Mouse (Mus musculus): ENCODE measurements around the gene Fetub.

- no peak for TF ChIP-seq POLR2A (IDR thresholded peaks at IDR 0.05; ENCODE audit: extremely low read depth, insufficient read depth, low read length)
- TF ChIP-seq CTCF (IDR thresholded peaks at IDR 0.05; ENCODE audit: extremely low read depth, insufficient read depth, low read length): no peak
Measured at GRCm38 (mm10) chr16:22953069-22953468, 34.9 kb downstream of the Fetub start.
